Mouse (Mus musculus): ENCODE results near the gene Cd247. TPM values are rescaled to one million over a fixed set of nuclear protein-coding genes. Genes with fewer than 3 reads are reported as not detected.
A peak's percentile ranks its signal among the peaks of the same experiment; 100 is the strongest.

Cd247 gene
- polyA plus RNA-seq, 3 experiments from 2014 or later = 373 to 445 (median 435) TPM

DNA sequence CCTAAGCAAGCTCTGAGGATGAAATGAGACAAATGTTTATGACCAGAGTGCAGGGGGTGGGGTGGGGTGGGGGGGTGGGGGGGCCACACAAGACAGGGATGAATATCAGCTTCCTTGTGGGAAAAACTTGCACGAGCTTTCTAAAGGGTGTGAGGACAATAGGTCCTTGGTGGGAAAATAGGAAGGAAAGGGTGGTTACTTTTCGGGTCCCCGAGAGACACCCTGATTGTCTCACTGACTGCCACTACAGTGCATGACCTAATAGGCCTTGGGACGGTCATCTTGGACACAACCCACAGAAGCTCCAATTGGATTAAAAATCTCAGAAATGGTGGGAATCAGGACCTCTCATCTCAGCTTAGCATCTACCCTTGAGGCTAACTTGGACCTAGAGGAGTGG lies 30.7 kb downstream of the Cd247 start:
- no peak for ATAC-seq

DNA sequence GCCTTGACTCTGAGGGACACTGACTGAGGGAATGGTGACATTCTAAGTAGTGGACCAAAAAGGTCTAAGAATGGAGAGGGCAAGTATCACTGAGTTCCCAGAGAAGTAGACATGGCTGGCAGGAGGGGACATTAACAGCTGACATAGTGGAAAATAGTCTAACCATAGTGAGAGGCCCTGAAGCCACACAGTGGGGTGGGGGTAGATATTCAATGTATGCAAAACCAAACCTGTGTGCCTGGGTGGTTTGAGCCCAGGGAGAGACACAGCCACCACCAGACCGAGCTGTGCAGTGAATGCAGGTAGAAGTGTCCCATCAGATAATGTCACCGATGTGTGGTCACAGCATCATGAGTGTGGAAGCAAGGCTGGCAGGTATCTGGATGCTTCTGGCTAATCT lies 33.5 kb downstream of the Cd247 start:
- peak; percentile 57 for ATAC-seq

DNA sequence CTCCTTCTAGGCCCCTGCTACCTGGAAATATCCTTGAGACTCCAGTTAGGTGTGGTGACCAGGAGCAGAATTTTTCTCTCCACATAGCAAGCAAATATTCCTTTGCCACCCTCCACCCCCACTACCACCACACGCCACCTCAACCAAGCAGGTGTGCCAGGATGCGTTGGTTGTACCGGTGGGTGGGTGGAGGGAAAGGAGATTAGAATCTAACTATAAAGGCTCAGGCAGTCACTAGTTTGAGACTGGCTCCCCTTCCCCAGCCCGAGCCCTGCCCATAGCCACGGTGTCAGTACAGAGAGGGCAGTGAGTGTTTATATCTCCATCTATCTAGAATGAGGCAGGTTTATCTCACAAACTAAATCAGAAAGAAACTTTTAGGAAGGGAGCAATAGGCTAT lies 39.7 kb downstream of the Cd247 start:
- ATAC-seq = peak; percentile 32

DNA sequence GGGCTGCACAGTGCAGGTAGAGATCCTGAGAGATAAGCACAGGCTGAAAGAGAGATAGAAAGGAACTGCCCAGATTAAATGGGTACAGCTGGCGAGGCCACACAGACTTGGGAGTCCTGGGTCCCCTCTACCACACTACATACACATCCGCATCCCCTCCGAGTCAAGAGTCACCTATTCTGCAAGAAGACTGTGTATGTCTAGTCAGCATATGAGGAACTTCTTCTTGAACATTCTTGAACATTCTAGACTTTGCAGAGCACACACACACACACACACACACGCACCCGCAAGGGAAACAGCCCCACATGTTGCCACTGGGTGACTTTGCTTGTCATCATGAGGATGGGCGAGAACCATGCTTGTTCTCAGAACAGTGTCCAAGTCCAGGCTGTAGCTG lies 40.1 kb downstream of the Cd247 start:
- peak; percentile 33 for ATAC-seq

DNA sequence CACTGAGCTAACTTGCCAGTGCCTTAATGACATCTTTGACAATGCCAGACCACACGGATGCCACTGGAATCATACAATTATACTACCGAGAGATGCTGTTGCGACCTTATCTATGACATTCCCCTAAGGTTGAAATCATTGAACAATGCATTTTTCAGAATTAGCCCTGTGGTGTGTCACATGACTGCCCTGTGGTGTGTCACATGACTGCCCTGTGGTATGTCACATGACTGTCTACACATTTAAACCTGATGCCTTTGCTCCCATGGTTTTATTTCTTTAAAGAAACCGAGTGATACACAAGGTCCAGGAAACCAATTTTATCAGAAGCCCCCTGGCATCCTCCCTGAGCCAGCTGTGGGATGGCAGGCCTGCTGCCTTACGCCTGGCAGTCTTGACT lies 41.4 kb downstream of the Cd247 start:
- no peak for ATAC-seq

DNA sequence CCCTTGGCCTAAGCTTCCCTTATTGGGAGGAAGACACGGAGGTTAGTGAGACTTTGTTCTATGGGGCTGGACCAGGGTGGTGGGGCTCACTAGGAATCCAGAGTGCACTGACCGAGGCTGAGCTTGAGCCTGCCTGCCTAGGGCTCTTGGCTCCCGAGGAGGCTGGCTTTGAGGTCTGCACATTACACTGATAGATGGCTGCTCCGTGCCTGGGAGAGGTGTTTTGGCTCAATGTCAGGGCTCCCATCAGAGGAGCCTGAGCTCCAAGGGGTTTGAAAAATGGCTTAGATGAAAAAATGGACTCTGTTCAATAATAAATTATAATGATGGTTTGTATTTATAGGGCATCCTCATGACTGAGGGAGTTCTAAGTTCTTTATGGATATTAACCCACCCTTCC lies 44.8 kb downstream of the Cd247 start:
- ATAC-seq = no peak

DNA sequence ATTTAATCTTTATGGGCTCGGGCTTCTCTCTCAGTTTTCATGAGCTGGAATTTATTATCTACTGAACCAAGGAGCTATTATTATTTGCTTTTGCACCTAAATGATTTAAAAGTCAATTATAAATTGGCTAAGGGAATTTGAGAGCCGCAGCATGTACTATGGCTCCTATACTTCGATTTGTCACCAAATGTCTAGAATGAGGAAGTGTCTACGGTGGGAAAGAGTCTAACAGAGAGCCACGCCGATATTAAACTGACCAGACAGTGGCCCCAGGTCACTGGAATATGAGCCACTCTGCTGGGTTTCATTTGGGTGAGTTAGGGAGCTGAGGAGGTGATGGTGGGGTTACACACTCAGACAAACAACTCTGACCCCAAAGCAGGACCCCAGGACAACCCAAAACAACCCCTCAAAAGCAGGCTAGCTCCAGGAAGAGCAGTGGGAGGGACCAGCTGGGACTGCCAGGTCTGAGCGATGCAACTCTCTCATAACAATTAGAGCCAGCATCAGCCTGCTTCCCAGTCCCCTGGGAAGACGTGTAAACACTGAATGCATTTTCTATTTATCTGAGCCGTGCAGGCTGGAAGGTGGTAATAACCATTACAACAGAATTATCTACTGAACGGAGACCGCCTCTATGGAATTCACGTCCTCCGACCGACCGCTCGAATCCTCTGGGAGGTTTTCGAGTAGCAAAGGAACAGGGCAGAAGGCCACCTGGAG lies 45.6 kb downstream of the Cd247 start:
- no peak for ATAC-seq

DNA sequence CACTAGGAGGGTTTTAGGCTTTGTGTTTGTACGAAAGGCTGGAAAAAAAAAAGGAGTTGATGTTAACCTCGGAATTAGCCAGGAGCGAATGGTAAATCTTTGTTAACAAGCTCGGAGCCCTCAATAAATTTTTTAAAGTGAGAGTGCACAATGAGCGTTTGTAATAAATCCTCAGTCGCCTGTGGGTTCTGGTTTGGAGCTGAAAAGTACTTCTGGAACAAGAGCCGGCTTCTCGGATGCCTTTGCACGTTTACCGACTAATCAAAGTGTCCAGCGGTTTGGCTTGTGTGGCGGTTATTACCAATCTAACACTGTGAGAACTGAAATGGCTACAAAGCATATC lies 46.1 kb downstream of the Cd247 start:
- ATAC-seq = no peak

DNA sequence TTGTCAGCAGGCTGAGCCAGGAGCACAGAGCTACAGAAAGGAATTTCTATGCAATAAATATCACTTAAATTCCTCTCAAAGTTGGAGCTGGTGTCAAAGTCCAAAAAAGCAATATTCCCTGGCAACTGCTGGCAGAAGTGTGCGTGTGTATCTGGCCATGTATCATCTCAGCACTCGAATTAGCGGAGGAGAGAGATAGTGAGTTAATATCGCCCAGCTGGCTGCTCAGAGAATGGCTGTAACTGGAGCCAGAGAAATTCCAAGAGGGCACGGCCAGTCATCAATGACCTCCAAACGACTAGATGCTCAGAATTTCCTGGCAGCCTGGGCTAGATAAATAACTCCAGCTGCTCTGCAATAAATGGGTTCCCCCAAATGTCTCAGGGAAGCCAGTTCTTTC lies 48.0 kb downstream of the Cd247 start:
- no peak for ATAC-seq

DNA sequence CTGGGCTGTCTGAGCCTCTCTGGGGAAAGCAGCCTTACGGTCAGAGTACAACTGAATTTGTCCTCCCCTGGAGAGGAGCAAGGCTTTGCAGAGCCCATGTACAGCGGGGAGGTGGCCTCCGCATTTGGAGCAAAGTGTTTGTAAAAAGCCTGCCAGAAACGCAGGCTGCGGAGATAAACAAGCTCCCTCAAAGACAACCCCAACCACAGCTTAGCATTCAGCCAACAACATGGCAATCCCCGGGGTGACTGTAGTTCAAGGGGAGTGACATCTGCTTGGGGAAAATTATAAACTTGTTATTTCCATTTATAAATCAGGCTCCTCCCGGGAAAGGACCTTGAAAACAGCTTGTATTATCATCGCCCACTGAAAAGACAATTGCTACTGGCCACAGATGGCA lies 49.1 kb downstream of the Cd247 start:
- ATAC-seq = peak; percentile 49

DNA sequence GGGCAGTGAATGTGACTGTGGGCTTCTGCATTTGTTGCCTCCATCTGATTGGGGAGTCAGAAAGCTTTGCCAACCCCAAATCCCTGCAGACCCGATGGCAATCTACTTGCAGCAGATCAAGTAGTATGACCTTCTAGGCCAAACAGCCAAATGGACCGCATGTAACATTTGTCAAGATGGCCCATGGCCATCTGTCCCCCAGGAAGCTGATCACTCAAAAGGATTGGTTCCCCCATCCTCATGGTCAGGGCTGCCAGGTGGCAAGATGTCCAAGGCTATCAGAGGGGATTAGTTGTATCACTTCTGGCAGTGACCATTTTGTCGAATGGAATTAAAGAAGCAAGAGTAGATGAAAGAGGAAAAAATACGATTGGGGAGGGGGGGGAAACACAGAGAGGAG lies 50.7 kb downstream of the Cd247 start:
- ATAC-seq = no peak

DNA sequence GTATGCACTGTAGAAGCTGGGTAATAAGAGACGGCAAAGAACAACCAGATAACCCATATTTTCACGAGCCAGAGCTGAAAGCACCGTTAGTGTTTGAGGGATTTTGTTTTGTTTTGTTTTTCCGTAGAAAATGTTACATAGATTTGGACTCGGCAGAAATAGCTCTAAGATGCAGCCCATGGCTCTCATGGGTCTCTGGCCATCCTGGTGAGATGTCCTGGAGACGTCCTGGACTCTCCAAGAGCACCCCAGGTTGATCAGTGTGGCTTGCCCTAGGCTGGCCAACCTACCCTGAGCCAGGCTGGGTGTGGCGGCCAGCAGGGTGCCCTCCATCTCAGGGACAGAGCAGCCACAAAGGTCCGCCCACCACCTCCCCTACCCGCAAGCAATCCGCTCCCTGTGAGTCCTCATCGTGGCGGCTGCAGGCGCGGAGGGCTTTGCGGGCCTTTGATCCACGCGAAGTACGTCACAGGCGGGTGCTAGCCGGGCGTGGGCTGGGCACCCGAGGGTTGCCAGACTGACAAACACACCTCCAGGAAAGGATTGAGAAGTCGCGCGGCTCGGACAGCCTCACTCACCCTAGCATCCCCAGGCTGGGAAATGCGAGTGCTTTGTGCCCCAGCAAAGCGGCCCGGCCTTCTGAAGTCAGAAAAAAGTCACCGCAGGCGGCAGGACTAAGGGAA lies 52.2 kb downstream of the Cd247 start:
- ATAC-seq = no peak

DNA sequence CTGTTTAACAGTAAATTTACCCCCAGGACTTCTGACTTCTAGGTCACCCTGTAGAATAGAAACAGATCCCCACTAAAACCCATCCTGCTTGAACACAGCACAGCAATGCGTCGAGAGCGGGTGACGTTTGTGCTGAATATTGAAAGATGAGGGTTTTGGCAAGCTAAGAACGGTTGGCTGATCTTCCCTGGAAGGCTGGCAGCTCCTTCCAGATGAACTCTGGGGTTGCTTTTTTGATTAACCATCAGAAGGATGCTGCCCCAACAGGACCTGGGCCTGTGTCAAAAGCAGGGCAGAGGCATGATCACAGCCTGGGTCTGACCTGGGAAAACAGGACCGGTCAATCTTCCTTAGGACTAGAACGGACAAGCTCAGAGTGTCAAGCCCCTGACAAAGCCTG lies 53.7 kb downstream of the Cd247 start:
- no peak for ATAC-seq

DNA sequence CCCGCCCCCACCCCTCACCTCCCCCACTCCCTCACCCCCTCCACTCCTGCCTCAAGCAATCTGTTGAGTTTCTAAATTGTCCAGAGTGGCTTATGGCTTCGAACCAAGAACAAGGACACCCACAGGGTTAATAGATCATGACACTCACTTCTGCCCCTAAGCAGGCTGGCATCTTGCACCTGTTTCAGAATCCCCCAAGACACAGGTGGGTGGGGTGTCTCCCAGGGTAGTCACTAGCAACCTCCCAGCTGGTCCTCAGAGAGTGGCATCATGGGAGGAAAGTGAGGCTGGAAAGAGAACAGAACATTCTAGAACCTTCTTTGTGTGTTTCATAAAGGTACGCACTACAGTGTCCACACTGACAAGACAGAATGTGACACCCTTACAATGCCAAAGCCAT lies 55.1 kb downstream of the Cd247 start:
- no peak for ATAC-seq

DNA sequence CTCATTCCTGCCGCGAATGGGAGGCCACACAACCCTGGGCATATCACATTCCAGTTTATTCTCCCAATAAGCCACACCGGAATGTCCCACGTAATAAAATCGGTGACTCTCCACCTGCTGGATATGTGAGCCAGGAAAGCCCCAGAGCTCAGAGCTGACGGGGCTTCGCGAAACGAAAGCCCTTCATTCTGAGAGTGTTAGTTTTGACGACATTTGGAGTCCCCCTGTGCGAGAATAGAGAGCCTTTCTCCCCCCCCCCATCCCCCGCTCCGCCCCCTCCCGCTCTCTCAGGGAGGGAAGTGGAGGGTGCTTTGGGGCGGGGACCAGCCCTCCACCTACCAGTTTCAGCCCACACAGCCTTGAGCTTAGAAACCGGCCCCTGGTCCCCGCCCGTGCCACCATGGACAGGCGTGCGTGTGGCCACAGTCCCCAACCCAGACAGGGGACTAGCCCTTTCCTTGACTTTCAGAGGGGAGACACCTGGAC lies 56.0 kb downstream of the Cd247 start:
- ATAC-seq = peak; percentile 61

DNA sequence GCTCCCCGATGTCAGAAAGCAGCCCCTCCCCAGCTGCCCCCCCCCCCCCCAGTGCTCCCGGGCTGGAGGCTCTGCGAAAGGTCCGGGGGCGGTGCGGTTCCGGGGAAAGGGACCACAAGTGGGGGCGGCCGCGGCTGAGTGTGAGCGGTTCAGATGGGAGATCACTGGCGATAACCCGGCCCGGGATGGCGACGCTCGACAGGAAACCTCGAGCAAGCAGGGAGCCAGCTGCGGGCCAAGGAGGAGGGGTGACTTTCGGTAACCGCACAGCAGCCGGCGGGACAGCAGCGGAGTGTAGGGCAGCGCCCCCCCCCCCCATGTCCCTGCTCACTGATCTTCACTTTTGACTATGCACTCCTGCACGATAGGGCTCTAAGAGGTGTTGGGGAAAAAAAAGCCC lies 56.5 kb downstream of the Cd247 start:
- peak; percentile 58 for ATAC-seq

DNA sequence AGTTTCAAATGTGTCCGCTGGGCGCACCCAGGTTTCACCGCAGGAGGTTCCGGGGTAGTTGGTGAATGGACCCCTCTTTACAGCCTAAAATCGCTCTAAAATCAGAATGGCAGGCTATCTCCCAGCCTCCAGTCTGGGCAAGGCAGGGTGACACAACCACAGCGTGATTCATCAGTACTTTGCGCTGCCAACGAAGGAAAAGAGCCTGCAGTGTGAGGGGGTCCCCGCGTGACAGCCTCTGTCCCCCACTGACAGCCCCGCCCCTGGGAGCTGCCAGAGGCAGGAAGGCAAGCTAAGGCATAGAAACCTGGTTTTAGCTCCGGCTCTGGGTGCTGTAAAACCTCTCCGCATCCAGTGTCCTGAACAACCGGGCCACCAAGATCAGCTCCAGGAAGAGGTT lies 56.9 kb downstream of the Cd247 start:
- ATAC-seq = peak; percentile 14

DNA sequence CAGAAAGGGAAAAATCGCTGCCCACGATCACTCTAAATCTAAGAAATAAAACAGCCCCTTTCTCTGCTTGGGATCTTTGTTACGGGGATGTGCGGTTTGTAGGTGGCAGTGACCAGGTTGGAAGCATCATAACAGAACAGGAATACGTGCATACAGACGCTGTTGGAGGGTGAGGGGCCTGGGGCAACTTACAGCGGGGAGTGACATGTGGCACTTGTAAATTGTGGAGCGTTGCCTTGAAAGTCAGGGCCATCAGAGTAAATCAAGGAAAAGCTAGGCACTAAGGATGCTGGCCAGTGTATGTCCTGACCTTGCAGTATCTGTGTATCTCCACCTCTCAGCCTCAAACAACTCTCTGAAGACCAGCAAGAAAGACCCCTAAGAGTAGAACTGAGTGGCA lies 59.9 kb downstream of the Cd247 start:
- no peak for ATAC-seq

DNA sequence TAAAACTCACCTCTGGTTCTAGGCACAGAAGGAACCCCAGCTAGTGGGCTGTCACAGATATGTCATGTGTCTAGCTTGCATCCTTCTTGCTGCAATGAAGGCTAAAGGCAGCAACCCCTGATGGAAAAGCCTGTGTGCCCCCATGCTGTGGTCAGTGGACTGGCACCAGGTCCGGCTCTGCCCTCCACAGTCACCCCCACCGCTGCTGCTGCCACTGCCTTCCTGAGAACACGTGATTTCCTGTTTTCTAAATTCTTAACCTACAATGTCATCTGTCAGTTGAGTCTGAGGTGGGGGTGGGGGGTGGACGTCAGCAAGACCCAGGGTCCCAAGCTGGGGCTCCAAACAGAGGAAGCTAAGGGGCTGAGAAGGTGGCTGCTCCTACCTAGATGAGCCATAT lies 60.4 kb downstream of the Cd247 start:
- ATAC-seq = peak; percentile 30

DNA sequence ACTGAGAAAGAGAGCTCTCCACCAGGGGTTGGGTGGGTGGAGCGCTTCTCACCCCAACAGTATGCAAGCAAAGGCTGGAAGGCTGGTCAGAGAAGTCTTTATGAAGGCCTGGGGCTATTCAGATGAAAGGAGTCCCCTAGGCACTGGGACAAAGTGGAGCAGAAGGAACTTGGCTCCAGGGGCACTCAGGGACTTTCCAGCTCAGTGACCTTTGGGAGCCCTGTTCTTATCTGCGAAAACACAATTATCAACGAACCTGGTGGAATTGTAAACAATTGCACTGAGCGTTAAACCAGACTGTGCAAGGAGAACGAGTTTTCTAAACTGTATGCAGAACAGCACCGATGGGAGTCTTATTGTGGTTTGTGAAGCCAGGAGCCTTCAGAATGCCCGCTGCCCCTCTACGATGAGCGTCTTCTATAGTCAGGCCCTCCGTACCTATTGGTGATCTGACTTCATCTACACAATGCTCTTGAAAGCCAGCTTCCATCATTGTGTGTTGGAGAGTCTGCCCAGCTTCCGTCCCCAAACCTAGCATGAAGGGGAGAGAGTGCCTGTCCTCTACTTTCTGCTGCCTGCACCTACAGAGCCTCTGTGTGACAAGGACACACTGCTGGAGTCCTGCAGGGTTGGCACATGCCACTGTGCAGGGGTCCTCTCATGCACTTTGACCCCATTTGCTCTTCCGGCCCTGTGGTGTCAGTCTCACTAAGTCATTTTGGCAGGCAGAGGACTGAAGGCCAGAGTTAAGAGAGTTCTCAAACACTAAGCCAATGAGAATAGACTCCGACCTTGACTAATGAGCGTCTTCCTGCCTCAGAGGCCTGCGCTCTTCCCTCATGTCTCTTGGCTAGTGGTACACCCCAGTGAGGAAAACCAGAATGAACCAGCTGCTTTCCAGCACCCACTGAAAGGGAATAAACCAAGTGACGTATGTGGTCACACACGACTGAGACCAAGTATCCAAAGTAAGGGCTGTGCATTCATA lies 61.3 kb downstream of the Cd247 start:
- no peak for ATAC-seq

DNA sequence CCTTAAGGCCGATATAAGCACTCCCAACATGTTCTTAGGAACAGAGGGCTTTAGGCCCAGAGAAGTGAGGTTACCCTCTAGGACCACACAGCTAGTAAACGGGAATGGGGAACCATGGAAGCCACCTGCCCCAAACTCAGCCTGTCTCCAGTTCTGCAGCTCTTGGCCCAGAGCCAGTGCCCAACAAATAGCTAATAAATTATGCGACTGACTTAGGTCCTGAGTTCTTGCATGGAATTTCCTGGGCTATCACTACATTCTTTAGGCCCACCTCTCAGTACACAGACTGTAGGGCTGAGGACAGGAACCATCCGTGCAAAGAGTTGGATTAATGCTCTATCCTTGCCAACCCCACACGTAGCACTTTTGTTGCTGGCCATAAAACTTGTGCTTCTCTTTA lies 63.6 kb downstream of the Cd247 start:
- no peak for ATAC-seq

DNA sequence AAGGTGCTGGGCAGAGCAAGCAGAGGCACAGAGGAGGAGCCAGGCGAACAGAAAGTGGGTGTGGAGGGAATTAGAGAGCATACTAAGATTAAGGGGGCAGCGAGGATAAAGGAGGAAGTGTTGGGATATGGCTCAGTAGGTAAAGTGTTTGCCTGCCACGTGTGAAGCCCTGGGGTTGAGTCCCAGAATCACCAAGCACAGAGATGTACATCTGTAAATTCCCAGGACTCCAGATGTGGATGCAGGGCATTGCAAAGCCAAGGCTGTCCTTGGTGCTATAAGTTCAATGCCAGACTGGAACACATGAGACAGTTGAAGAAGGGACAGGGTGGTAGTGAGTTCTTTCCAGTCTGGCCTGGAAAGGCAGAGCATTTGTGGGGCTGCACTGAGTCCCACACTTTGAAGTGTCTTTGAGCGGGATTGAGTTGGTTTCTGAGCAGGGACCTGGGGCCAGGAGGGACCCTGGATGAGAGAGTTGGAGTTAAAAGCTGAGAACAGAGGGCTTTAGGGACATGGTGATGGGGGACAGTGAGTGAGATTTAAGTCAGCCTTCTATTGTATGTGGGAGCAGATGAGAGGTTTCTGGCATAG lies 64.7 kb downstream of the Cd247 start:
- ATAC-seq = no peak

All from inflammation-experienced regulatory T-cells, adult 6 months (primary cell).